Mouse (Mus musculus): ENCODE results near the gene Aff2.

Aff2 gene

GRCm38 (mm10) chrX:69744962-69745597, 385.0 kb downstream of the Aff2 start:
- DNase-seq (ENCODE audit: low spot score in 2 of 2): no peak

DNA sequence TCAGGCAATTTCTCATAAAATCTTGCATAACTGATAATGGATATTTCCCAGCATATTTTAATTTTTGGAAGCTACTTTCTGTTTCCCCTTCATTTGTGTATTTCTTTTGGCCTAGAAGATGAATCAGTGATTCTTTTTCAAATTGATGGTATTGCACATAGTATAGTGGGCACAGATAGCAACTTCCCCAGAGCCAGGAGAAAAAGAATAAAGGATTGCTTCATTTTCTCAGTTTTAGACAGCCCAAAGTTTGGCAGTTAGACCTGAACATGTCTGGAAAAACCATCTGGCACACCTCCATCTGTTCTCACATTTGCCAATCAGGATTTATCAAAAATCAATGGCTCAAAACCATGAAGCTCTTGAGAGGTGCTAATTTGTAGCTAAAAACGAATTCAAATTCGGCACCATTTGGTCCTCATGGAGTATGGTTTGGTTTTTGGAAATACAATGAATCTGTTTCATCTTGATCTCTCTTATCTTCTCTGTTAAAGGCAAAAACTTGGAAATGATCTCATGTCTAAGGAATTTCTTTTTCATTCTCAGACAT, 441.9 kb downstream of the Aff2 start:
- DNase-seq (ENCODE audit: low spot score in 2 of 2): no peak

- DNase-seq (ENCODE audit: low spot score in 2 of 2): no peak
These were observed 442.4 kb downstream of the Aff2 start for GRCm38 (mm10) chrX:69802481-69802880.

DNA sequence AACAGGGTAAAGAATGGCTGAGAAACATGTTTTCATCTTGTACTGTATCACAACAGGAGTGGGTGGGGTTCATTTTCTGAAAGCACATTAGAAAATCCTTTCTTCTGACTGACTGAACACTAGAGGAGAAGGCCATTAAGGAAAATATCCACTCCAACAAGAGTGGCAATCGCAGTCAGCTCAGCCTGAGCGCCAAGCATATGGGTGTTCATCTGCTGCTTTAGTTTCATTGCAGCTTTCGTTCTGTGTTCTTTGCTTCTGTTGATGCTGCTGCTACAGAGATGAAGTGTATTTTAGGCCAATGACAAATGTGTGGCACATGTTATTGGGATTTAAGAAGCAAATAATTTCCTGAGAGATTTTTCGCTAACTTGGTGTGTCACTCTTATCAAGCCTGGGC, 451.7 kb downstream of the Aff2 start:
- peak in 1 of 2 experiments; percentile 28 for DNase-seq (ENCODE audit: low spot score in 2 of 2)

DNA sequence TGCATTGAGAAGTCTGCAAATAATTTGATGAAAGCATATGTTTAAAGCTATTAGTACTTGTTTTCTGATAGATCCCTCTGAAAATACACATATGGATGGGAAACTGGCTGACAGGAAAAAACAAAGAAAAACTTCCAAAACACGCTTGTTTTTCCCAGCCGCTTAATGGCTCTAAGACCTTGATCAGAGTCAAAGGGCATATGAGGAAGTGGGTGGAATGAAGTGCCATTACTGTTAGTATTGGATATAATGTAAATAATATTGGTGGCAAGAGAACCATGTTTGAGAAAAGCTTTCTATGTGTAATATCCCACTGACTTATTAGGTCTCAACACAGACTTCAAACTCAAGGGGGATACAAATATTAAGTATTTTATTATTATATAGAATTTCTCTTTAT, 455.0 kb downstream of the Aff2 start:
- no peak for DNase-seq (ENCODE audit: low spot score in 2 of 2)

DNA sequence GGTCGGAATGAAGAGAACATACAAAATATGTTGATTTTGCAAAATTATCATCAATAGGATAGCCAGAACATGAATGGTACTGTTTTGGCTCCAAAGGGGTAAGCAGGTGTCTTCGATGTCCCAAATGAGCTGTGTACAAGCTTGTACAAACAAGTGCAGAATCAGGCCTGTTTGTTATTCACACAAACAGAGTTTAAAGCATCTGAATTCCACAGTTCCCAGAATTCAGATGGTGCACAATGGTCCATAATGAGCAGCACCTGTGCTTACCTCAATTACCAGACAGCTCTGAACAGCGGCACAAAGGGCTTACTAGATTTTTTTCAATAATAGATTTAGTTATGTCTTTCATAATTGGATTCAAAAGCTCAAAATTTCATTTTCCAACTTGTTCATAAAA, 457.6 kb downstream of the Aff2 start:
- no peak for DNase-seq (ENCODE audit: low spot score in 2 of 2)

- DNase-seq (ENCODE audit: low spot score in 2 of 2): no peak
These were observed 458.1 kb downstream of the Aff2 start for GRCm38 (mm10) chrX:69818188-69818587.

GRCm38 (mm10) chrX:69867601-69868000, 507.5 kb downstream of the Aff2 start:
- DNase-seq (ENCODE audit: low spot score in 2 of 2): no peak

- no peak for DNase-seq (ENCODE audit: low spot score in 2 of 2)
These were observed 531.6 kb downstream of the Aff2 start for GRCm38 (mm10) chrX:69891713-69892112.

All from right cerebral cortex, postnatal 10 days (tissue).